Mouse (Mus musculus) heart, embryonic 14.5 days (tissue): Measurements from ENCODE around the gene Cpm. TPM values are rescaled to one million over a fixed set of nuclear protein-coding genes. Genes with fewer than 3 reads are reported as not detected.

Source experiments
- ATAC-seq: fragments of 200-750 bp; cut with Nextera tagmentation; 2 replicates; pipeline ENCODE4 v1.8.0; 2017; ENCODE audit warnings: low read depth, moderate TSS enrichment; ENCODE audit not compliant: insufficient number of reproducible peaks, insufficient read depth, low FRiP score
- H3K27ac ChIP-seq, 2 experiments: fragments of 200-500 bp in 1 of 2; fragments of 300-500 bp in 1 of 2; sonication (generic) in 1 of 2; replicated peaks in 1 of 2; 2 replicates each; pipeline ENCODE4 v1.5.1; 2012 to 2014; ENCODE audit warnings: low read depth in 2 of 2, low read length in 2 of 2, control low read depth in 1 of 2, mild to moderate bottlenecking in 1 of 2, mixed read lengths in 1 of 2; ENCODE audit not compliant: control insufficient read depth in 1 of 2, insufficient read depth in 1 of 2
- H3K27me3 ChIP-seq: fragments of 300-500 bp; sonication (generic); 2 replicates; pipeline ENCODE4 v1.6.1; 2014; ENCODE audit warnings: mild to moderate bottlenecking, low read length, control low read depth; ENCODE audit not compliant: control insufficient read depth, insufficient read depth
- H3K36me3 ChIP-seq: fragments of 300-500 bp; sonication (generic); 2 replicates; pipeline ENCODE4 v1.6.1; 2014; ENCODE audit warnings: mild to moderate bottlenecking, control low read depth, low read length, mixed read lengths; ENCODE audit not compliant: control insufficient read depth, insufficient read depth
- H3K4me1 ChIP-seq, 2 experiments: fragments of 200-500 bp in 1 of 2; fragments of 300-500 bp in 1 of 2; sonication (generic) in 1 of 2; 2 replicates each; pipeline ENCODE4 v1.6.1; 2012 to 2014; ENCODE audit warnings: low read length in 2 of 2, control low read depth in 1 of 2, mixed read lengths in 1 of 2; ENCODE audit not compliant: control insufficient read depth in 2 of 2, insufficient read depth in 2 of 2
- H3K4me2 ChIP-seq: fragments of 300-500 bp; sonication (generic); 2 replicates; pipeline ENCODE4 v1.6.1; 2014; ENCODE audit warnings: mild to moderate bottlenecking, low read length
- H3K4me3 ChIP-seq, 2 experiments: fragments of 200-500 bp in 1 of 2; fragments of 300-500 bp in 1 of 2; sonication (generic) in 1 of 2; 2 replicates each; pipeline ENCODE4 v1.5.1; 2012 to 2014; ENCODE audit warnings: low read length in 2 of 2, mild to moderate bottlenecking in 2 of 2, control low read depth in 1 of 2, low read depth in 1 of 2, moderate library complexity in 1 of 2; ENCODE audit not compliant: control insufficient read depth in 1 of 2, insufficient read depth in 1 of 2
- H3K9ac ChIP-seq: fragments of 300-500 bp; sonication (generic); 2 replicates; pipeline ENCODE4 v1.6.1; 2014; ENCODE audit warnings: mild to moderate bottlenecking, low read length
- H3K9me3 ChIP-seq: fragments of 300-500 bp; sonication (generic); 2 replicates; pipeline ENCODE4 v1.6.1; 2016; ENCODE audit warnings: low read length, control low read depth; ENCODE audit not compliant: control insufficient read depth
- WGBS: fragments of 180-500 bp; shearing (Covaris S2); extraction: QIAGEN DNeasy Blood & Tissue Kit; methylation state at CpG from one replicate; pipeline ENCODE4 v1.1.7; 2014; 5-methylcytosine and 5-hydroxymethylcytosine counted together
- polyA plus RNA-seq: library from polyadenylated mRNA; unstranded; fragments of >200 nt; fragmentation: Nextera tagmentation; extraction: Ambion mirVana; gene quantifications from 2 replicates; pipeline ENCODE4 v1.2.1, GENCODE M21; 2014

The Cpm gene
- polyA plus RNA-seq, 1 experiment from 2014 or later: 0.96 TPM

- no peak overlapping the region for H3K27ac ChIP-seq
- no peak overlapping the region for H3K4me2 ChIP-seq
- no peak for ATAC-seq
- no peaks in the 10 kb centered on the region for H3K27me3 ChIP-seq
- H3K9ac ChIP-seq: no peak overlapping the region
- no peak overlapping the region for H3K4me3 ChIP-seq
- no peaks in the 10 kb centered on the region for H3K9me3 ChIP-seq
- H3K4me1 ChIP-seq: peaks cover 0 to 15% of the 10 kb centered on the region in 2 experiments; a peak in 3 of 4 replicates
- peaks cover 80% of the 10 kb centered on the region for H3K36me3 ChIP-seq
Measured at GRCm38 (mm10) chr10:117705806-117706205, 76.5 kb downstream of the Cpm start.

- no peak overlapping the region for H3K27ac ChIP-seq
Measured at GRCm38 (mm10) chr10:117706440-117706839, 77.1 kb downstream of the Cpm start.

GRCm38 (mm10) chr10:117707114-117707838, 78.0 kb downstream of the Cpm start:
- Histone ChIP-seq H3K27ac (no peak overlapping the region), H3K9ac (no peak overlapping the region), H3K9me3 (no peaks in the 10 kb centered on the region), H3K4me3 (no peak overlapping the region), H3K36me3 (peaks cover 65% of the 10 kb centered on the region), H3K4me2 (no peak overlapping the region), H3K27me3 (no peaks in the 10 kb centered on the region), H3K4me1 (peaks cover 0 to 19% of the 10 kb centered on the region in 2 experiments; a peak in 3 of 4 replicates)
- ATAC-seq: no peak
- 85% methylated on average over 2 of the region's 2 CpGs for WGBS

More at GRCm38 (mm10) chr10:117706440-117706839, 77.1 kb downstream of the Cpm start:
- Histone ChIP-seq H3K27me3 (no peaks in the 10 kb centered on the region), H3K9me3 (no peaks in the 10 kb centered on the region), H3K4me1 (peaks cover 0 to 17% of the 10 kb centered on the region in 2 experiments; a peak in 3 of 4 replicates), H3K4me2 (no peak overlapping the region), H3K9ac (0 out of 2 replicates have a peak overlapping the region, but pooled peaks have one; percentile 13), H3K36me3 (peaks cover 74% of the 10 kb centered on the region), H3K4me3 (no peak overlapping the region)
- 77% methylated on average over 6 of the region's 6 CpGs for WGBS
- no peak for ATAC-seq

GRCm38 (mm10) chr10:117708376-117708775, 79.1 kb downstream of the Cpm start:
- Histone ChIP-seq H3K9ac (no peak overlapping the region), H3K9me3 (no peaks in the 10 kb centered on the region), H3K4me3 (peak overlapping the region in 1 of 2 experiments; percentile 98; a peak in 1 of 4 replicates), H3K27ac (no peak overlapping the region), H3K4me2 (no peak overlapping the region), H3K4me1 (peaks cover 0 to 19% of the 10 kb centered on the region in 2 experiments; a peak in 3 of 4 replicates), H3K36me3 (peaks cover 54% of the 10 kb centered on the region), H3K27me3 (no peaks in the 10 kb centered on the region)
- 95% methylated on average over 2 of the region's 2 CpGs for WGBS
- no peak for ATAC-seq

- peak overlapping the region in 1 of 2 experiments; percentile 98; a peak in 2 of 4 replicates for H3K4me3 ChIP-seq
- H3K9ac ChIP-seq: peak overlapping the region; percentile 100; the same call in 1 of the 2 replicates
- WGBS: 83% methylated on average over 9 of the region's 9 CpGs
- H3K36me3 ChIP-seq: peaks cover 50% of the 10 kb centered on the region
- ATAC-seq: no peak
- peak overlapping the region; percentile 81 for H3K4me2 ChIP-seq
- H3K9me3 ChIP-seq: no peaks in the 10 kb centered on the region
- 0 out of 4 replicates have a peak overlapping the region, but pooled peaks of 1 of the 2 experiments have one; percentile 14 for H3K27ac ChIP-seq
- H3K4me1 ChIP-seq: peaks cover 0 to 19% of the 10 kb centered on the region in 2 experiments; a peak in 3 of 4 replicates
- H3K27me3 ChIP-seq: no peaks in the 10 kb centered on the region
Measured at GRCm38 (mm10) chr10:117708856-117709255, 79.6 kb downstream of the Cpm start.

GRCm38 (mm10) chr10:117709326-117709830, 80.1 kb downstream of the Cpm start:
- Histone ChIP-seq H3K4me2 (peak overlapping the region; percentile 81), H3K4me1 (peaks cover 0 to 19% of the 10 kb centered on the region in 2 experiments; a peak in 3 of 4 replicates), H3K27me3 (no peaks in the 10 kb centered on the region), H3K9me3 (no peaks in the 10 kb centered on the region), H3K4me3 (peak overlapping the region; percentile 85 to 98), H3K9ac (peak overlapping the region; percentile 100), H3K27ac (peak overlapping the region in 1 of 2 experiments; percentile 99; a peak in 2 of 4 replicates), H3K36me3 (peaks cover 44% of the 10 kb centered on the region)
- no peak for ATAC-seq
- 35% methylated on average over 12 of the region's 12 CpGs for WGBS

- Histone ChIP-seq H3K9ac (peak overlapping the region; percentile 100), H3K27ac (peak overlapping the region; percentile 96 to 99), H3K4me1 (peaks cover 0 to 19% of the 10 kb centered on the region in 2 experiments; a peak in 3 of 4 replicates), H3K9me3 (no peaks in the 10 kb centered on the region), H3K36me3 (peaks cover 37% of the 10 kb centered on the region), H3K27me3 (no peaks in the 10 kb centered on the region), H3K4me3 (peak overlapping the region; percentile 85 to 98), H3K4me2 (peak overlapping the region; percentile 81)
- 0% methylated on average over 69 of the region's 71 CpGs for WGBS
- ATAC-seq: peak; percentile 79
Measured at GRCm38 (mm10) chr10:117709930-117710603, 80.8 kb downstream of the Cpm start.
